Mouse (Mus musculus) right cerebral cortex, postnatal 4 days (tissue): ENCODE results near the gene Hddc3.
"Not testable (repeated sequence)": the region's sequence is repeated elsewhere in the genome, so short reads cannot be mapped to it uniquely, and the experiment has no call there.

Source experiments
- DNase-seq: peaks from one replicate; pipeline ENCODE4 v3.0.0-alpha.2; 2022

Hddc3 gene

GRCm38 (mm10) chr7:80342858-80343257 is at the start of gene Hddc3:
Gene Hddc3 (plus strand): TSS chr7:80343104.
- DNase-seq, result peak; percentile 99

GRCm38 (mm10) chr7:80294062-80294763 is 48.7 kb upstream of the Hddc3 start, which contains the start of gene Prc1:
Gene Prc1 (plus strand): TSS chr7:80294450.
- peak; percentile 98 for DNase-seq

DNA sequence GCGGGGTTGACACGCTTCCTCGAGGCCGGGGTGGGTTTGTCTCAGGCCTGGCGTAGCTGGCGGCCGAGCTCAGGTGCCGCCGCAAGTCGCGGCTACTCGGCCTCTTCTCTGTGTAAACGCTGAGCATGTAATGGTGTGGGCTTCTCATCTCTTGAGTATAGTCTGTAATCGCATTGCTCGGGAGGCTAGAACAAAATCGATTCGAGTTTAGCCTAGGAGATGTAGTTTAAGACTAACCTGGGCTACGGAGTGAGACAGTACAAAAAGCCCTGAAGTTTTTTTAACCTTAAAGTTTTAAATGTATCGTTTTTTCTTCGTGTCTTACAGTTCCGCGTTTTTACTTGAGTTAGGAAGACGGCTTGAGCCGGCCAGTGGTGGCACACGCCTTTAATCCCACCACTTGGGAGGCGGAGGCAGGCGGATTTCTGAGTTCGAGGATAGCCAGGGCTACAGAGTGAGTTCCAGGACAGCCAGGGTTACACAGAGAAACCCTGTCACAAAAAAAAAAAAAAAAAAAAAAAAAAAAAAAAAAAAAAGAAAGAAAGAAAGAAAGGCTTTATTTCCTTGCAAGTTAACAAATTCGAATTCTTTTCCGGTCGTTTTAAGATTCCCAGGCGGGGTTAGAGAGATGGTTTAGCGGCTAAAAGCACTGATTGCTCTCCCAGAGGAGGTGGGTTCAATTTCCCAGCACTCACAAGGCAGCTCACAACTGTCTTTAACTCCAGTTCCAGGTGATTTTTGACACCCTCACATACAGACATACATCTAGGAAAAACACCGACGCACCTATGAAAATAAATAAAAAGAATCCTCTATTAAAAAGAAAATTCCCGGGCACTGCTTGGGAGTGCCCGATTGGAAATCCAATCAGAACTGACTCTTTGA is 47.9 kb upstream of the Hddc3 start:
- DNase-seq, result no peak

DNA sequence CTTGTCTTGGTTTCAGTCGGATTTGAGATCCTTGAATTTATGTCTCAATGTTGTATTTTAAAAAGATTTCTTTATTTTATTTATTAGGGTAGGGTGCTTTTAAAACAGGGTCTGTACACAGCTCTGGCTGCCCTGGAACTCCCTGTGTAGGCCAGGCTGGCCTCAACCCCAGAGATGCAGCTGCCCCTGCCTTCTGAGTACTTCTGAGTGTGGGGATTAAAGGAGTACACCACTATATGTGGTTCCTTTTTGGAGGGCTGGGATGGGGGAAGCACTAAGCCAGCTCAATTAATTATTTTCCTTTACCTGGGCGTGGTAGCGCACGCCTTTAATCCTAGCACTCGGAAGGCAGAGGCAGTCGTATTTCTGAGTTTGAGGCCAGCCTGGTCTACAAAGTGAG is 46.4 kb upstream of the Hddc3 start:
- DNase-seq, result no peak

DNA sequence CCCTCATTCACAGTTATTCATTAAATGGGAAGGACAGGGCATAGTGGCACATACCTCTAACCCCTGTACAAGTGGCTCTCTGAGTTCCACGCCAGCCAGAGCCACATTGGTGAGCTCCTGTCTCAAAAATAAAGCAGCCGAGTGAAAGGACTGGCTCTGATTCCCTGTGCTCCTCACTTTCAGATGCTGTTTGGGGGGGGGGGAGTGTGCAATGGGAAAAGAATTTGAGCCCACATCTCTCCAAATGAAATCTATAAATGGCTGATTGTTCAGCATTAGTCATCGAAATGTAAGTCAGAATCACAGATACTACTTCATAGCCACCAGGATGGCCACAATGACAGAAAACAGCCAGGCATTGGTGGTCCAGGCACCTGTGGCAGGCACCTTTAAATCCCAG is 45.9 kb upstream of the Hddc3 start:
- no peak for DNase-seq

DNA sequence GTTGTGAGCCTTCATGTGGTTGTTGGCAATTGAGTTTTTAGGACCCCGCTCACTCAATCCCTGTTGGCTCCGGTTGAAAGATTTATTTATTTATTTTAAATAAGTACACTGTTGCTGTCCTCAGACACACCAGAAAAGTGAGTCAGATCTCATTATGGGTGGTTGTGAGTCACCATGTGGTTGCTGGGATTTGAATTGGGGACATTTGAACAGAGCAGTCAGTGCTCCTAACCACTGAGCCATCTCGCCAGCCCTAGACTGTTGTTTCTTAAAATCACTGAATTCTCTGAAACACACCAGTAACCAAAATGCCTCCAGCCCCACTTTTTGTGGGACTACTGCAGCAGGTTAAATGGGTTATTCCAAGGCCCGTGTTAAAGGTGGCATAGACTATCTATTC is 44.1 kb upstream of the Hddc3 start:
- DNase-seq, result no peak

DNA sequence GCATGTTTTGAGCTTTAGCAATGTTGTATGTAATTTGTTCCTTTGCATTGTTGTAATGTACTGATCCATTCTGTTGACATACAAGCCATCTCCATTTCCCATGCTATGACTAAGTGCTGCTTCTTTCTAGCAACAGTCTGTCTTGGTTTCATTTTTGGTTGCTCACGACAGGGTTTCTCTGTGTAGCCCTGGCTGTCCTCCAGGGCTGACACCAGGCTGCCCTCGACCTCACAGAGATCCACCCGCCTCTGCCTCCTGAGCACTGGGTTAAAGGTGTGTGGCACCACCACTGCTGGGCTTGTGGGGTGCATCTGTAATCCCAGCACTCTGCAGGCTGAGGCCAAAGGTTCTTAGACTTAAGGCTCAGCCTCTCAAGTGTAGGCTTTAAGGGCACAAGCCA is 43.3 kb upstream of the Hddc3 start:
- DNase-seq, result no peak

DNA sequence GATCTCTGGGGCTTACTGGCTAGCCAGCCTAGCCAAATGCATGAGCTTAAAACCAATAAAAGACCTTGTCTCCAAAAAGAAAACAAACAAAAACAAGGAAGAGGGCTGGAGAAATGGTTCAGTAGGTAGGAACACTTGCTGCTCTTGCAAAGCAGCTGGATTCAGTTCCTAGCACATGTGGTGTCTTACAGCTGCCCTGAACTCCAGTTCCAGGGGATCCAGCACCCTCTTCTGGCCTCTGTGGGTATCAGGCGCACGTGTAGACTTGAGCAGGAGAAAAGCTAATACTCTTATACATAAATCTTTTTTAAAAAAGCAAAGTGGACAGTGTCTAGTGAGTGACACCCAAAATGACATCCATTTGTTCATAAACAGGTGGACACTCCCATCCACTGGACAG is 41.4 kb upstream of the Hddc3 start:
- DNase-seq, result no peak

GRCm38 (mm10) chr7:80307766-80308165 is 35.1 kb upstream of the Hddc3 start:
- no peak for DNase-seq

DNA sequence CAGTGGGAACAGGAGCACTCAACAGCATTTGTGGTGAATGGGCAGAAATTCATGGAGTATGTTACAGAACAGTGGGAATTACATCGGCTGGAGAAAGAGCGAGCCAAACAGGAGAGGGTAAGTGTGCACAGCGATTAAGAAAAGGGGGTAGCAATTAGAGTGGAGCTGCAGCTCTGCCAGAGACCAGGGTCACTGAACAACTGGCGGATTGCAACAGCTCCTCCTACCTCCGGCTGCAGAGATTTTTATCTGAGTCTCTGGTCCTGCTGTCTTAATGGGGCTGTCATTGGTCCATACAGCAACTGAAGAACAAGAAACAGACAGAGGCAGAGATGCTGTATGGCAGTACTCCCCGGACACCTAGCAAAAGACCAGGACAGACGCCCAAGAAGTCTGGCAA is 32.1 kb upstream of the Hddc3 start:
- DNase-seq, result no peak

DNA sequence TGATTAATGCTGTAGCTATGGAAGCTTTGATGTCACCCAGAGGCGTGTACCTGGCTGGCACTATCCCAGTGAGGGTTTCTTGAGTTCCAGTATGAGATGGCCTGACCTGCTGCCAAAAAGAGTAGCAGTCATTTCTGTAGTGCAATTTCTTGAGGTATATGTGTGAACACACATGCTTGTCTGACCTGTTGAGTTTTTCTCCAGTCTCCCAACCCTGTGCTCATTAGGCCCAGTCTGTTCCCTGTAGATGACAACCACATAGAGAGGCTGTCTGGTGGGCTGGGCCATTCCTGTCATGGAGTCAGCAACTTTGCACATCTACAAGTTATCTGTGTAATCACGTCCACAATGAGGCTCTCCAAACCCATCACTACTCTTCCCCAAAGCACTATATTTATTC is 27.2 kb upstream of the Hddc3 start:
- no peak for DNase-seq

- DNase-seq, result no peak
Measured at GRCm38 (mm10) chr7:80317439-80318115, 25.3 kb upstream of the Hddc3 start.

GRCm38 (mm10) chr7:80318670-80319069 is 24.2 kb upstream of the Hddc3 start:
- DNase-seq, result no peak

DNA sequence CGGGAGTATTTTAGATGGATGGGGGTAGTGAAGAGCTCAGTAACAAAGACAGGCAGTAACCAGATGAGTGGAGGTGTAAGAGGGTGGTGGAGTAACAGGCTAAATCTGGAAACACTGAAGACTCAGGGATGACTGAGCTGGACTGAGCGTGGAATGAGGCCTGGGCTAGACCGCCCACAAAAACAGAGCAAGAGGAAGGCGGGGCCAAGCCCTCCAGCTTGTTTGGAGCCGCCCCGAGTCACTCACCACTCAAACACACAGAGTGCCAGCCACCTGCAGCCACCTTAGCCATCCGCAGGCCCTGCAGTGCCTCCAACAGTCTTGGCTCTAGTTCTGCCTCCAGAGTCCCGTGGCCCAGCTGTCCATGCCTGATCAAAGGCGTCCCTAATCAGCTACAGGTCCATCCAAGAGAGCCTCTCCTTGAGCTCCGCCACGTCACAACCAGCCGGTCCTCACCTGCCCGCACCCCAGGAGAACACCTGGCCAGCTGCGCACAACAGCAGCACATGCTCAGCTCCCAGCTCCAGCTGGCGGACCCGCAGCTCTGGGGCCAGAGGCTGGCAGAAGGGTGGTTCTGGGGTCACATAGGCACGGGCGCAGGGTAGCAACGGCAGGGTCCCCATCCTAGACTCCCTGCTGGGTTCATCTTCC is 22.9 kb upstream of the Hddc3 start:
- no peak for DNase-seq

DNA sequence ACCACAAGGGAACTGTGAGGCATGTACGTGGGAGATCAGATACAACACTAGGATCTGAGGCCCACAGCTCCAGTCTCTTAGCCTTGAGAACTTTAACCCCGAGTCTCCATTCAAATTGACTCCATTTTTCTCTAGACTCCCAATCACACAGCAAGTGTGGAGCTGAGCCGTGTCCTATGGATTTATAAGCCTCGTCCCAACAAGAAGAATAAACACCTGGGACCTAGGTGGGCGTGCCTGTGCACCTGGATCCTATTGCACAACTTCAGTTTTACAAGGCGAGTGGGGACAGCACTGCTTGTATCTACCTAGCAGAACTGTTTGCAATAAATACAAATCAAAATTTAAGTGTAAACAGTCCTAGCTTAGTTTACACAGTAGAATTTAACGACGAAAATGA is 19.6 kb upstream of the Hddc3 start:
- DNase-seq, result no peak

DNA sequence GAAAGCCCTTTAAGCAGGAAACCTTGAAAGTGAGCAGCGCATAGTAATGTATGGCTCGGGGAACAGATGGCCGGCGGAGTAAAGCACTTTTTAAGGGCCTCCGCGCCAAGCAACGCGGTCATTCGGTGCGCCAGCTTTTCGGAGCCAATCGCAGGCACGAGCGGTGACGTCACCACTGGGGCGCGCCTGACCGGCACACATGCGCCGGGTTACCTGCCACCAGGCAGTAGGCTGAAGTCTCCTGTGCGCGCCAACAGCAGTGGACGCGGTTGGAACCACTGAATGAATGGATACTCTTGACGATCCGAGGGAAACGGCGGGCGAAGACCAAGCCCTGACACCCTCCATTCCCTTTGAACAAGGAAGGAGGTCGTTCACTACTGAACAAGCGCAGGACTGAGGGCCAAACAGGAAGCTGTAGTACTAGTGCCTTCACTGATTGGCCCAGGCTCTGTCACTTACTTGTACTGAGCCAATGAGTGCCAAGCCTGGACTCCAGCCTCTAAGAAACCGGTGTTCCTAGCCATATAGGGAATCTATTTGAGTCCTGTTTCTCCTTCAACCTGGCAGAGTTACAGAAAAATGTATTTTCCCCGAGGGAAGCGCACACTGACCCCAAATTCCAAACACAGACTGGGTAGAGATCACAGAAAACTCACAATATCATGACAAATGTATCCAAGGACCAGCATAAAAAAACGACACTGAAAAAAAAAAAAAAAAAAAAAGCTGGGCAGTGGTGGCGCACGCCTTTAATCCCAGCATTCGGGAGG is 18.7 kb upstream of the Hddc3 start, which contains the start of gene Rccd1:
Gene Rccd1 (minus strand): TSS at position 412 of the 773 bp plus-strand sequence.
- peak; percentile 97 for DNase-seq

DNA sequence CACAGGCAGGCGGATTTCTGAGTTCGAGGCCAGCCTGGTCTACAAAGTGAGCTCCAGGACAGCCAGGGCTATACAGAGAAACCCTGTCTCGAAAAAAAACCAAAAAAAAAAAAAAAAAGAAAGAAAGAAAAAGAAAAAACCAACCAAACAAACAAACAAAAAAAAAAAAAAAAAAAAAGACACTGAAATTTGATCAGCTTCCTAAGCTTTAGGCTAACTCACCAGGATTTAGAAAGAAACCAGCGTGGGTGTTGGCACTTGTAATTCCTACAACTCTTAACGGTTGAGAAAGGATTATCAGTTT is 18.1 kb upstream of the Hddc3 start:
- not testable (repeated sequence) for DNase-seq

DNA sequence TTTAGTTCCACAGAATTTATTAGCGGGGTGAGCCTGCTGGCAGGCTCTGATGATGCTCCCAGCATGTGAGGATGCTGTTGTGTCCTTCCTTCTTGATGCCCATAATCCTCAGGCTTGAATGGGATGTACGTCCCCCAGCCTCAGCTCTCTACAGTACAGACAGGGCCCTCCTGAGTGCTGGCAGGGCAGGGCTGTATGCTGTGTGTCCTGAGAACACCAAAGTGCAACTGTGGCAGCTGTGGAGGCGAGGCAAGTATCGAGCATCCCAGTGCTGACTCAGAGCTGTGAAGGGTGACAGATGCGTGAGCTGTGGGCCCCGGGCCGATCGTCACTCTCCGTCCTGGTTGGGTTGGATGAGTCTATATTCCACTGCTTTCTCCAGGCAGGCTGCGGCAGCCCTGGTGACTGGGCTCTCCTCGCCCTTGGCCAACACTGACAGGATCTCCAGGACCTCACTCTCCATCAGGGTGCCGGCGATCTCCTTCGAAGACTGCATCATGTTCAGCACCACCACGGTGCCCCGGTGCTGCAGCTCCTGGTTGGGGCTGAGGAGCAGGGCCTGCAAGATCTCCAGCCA is 17.5 kb upstream of the Hddc3 start:
- no peak for DNase-seq

DNA sequence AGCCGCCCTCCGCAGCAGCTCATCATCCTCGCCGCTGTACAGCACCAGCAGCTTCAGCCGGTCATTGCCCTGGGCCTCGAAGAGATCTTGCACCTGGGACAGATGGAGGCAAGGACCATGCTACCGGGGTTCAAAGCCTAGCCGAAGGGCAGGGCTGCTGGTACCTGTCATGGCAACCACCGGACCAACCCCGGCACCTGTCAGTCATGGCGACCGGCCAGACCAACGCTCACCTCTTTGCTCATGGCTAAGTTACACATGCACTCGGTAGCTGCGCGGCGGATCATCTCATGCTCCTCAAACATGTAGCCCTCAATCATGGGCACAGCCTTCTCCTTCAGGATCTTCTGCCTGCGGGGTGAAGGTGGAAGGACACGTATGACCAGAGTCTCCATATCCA is 16.8 kb upstream of the Hddc3 start:
- no peak for DNase-seq

DNA sequence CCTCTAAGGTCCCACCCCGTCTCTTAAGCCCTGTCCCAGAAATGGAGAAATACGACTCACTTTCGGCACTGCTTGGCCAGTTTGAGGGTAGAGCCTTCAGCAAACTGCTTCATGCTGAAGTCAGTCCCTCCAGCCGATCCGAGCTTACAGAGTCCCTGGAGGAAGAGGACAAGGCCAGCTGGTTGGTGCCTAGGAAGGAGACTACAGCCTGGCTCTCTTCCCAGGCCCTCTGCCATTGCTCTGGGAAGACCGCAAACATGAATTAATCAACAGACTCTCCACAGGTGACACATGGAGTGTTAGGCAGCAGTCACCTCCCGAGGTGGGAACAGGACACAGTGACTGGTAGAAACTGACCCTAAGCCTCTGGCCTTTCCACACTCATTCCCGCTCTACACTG is 12.6 kb upstream of the Hddc3 start:
- no peak for DNase-seq

- DNase-seq, result no peak
Measured at GRCm38 (mm10) chr7:80331433-80331832, 11.5 kb upstream of the Hddc3 start.

DNA sequence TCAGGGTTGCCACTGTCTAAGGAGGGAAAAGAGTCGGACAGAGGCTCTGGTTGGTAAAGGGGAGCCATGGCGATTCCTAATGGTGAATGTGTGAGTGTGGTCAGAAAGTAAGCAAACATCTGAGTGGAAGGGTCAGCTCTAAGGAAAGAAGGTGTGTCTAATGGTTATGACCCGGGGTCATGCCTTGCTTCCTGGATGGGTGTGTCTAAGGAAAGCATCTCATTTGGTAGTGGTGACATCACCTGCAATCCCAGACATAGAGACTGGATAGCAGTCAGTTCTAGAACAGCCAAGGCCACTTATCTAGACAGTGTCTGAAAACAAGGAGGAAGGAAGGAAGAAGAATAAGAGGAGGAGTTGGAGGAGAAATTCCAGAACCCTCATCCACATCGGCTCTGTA is 8.1 kb upstream of the Hddc3 start:
- DNase-seq, result no peak
